Mouse (Mus musculus) spleen, adult 2 months (tissue): ENCODE measurements at regions not wholly inside any gene's neighbourhood (a gene's known extent, or its start where the extent isn't known, plus 50 kb on each side); places are given as distances from the start of the nearest gene placed in this dataset.

Experiments used
- DNase-seq, 2 experiments: peaks; one replicate each; pipeline versions ENCODE4 v3.0.0 to v3.0.0-alpha.2; 2012 to 2021; ENCODE audit warnings: low spot score in 2 of 2, low read depth in 1 of 2
- H3K27ac ChIP-seq: fragments of 200-500 bp; 2 replicates; pipeline ENCODE4 v1.5.1; 2012; ENCODE audit warnings: low read length, inconsistent platforms; ENCODE audit not compliant: insufficient read depth
- H3K27me3 ChIP-seq: fragments of 200-500 bp; 2 replicates; pipeline ENCODE4 v1.6.1; 2012; ENCODE audit warnings: mild to moderate bottlenecking, moderate library complexity, low read length, inconsistent platforms; ENCODE audit not compliant: control insufficient read depth, insufficient read depth
- H3K36me3 ChIP-seq: fragments of 200-500 bp; 2 replicates; pipeline ENCODE4 v1.6.1; 2012; ENCODE audit warnings: mild to moderate bottlenecking, low read length, inconsistent platforms; ENCODE audit not compliant: control insufficient read depth, insufficient read depth
- H3K4me1 ChIP-seq: fragments of 200-500 bp; 2 replicates; pipeline ENCODE4 v1.6.1; 2011; ENCODE audit warnings: inconsistent platforms; ENCODE audit not compliant: control insufficient read depth, insufficient read depth, insufficient read length
- H3K4me3 ChIP-seq: fragments of 200-500 bp; 2 replicates; pipeline ENCODE4 v1.5.1; 2011; ENCODE audit warnings: mild to moderate bottlenecking, inconsistent platforms; ENCODE audit not compliant: insufficient read depth, insufficient read length; ENCODE audit errors: extremely low read depth
- CTCF ChIP-seq: fragments of 200-500 bp; IDR thresholded peaks from 2 replicates; pipeline ENCODE4 v1.5.1; 2011; ENCODE audit warnings: mild to moderate bottlenecking, inconsistent platforms; ENCODE audit not compliant: insufficient read depth, insufficient read length, insufficient replicate concordance; ENCODE audit errors: extremely low read depth
- POLR2A ChIP-seq: fragments of 200-500 bp; IDR thresholded peaks from 2 replicates; pipeline ENCODE4 v1.6.1; 2011; ENCODE audit warnings: low read depth, low read length, inconsistent platforms
- WGBS: fragments of 180-500 bp; shearing (Covaris S2); methylation state at CpG from one replicate; pipeline ENCODE4 v1.1.7; 2018; 5-methylcytosine and 5-hydroxymethylcytosine counted together

- H3K4me1 ChIP-seq = peaks cover 26% of the 10 kb centered on the region; the same call in 1 of the 2 replicates
- H3K27ac ChIP-seq = no peak overlapping the region
- WGBS = 76% methylated on average over 2 of the region's 2 CpGs
- no peaks in the 10 kb centered on the region for H3K36me3 ChIP-seq
- H3K27me3 ChIP-seq = no peaks in the 10 kb centered on the region
- no peak overlapping the region for H3K4me3 ChIP-seq
- no peak for DNase-seq
- TF ChIP-seq POLR2A (no peak), CTCF (no peak)
Observed at GRCm38 (mm10) chr6:54754810-54755209, 61.9 kb upstream of the Znrf2 start.

GRCm38 (mm10) chr6:54757511-54757911 lies 59.2 kb upstream of the Znrf2 start:
- no peaks in the 10 kb centered on the region for H3K27me3 ChIP-seq
- WGBS = 62% methylated on average over 5 of the region's 5 CpGs
- peaks cover 20% of the 10 kb centered on the region; the same call in 1 of the 2 replicates for H3K4me1 ChIP-seq
- DNase-seq = no peak
- peak overlapping the region; percentile 28; the same call in 1 of the 2 replicates for H3K4me3 ChIP-seq
- TF ChIP-seq POLR2A = no peak
- no peak for TF ChIP-seq CTCF
- no peaks in the 10 kb centered on the region for H3K36me3 ChIP-seq
- H3K27ac ChIP-seq = peak overlapping the region; percentile 68

GRCm38 (mm10) chr6:54758112-54758511 lies 58.6 kb upstream of the Znrf2 start:
- Histone ChIP-seq H3K36me3 (no peaks in the 10 kb centered on the region), H3K4me1 (peaks cover 20% of the 10 kb centered on the region; the same call in 1 of the 2 replicates), H3K4me3 (no peak overlapping the region), H3K27me3 (no peaks in the 10 kb centered on the region), H3K27ac (peak overlapping the region; percentile 18; the same call in 1 of the 2 replicates)
- no peak for DNase-seq
- no peak for TF ChIP-seq POLR2A
- no peak for TF ChIP-seq CTCF
- 94% methylated on average over 2 of the region's 2 CpGs for WGBS

DNA sequence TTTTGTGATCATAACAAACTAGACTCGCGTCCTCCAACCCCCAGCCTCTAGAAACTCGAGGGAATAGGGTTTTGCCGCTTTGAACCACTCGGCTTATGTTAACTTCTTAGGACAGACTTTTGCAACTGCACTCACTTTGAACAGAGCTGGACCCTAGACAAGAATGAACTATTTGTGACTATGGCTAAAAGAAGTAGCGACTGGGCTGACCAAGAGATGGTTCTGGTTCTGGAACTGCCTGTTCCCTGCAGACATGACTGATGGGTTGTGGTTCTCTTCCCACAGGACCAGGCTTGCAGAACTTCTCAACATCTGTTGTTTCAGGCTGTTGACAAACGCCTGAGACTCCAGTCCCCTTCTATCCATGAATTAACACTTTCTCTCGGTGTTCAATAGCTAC lies 57.5 kb upstream of the Znrf2 start:
- TF ChIP-seq CTCF = no peak
- no peak for TF ChIP-seq POLR2A
- H3K27ac ChIP-seq = peak overlapping the region; percentile 71
- no peaks in the 10 kb centered on the region for H3K36me3 ChIP-seq
- no peaks in the 10 kb centered on the region for H3K27me3 ChIP-seq
- peaks cover 19% of the 10 kb centered on the region; the same call in 1 of the 2 replicates for H3K4me1 ChIP-seq
- no peak for DNase-seq
- H3K4me3 ChIP-seq = peak overlapping the region; percentile 37
- WGBS = 75% methylated on average over 8 of the region's 8 CpGs

DNA sequence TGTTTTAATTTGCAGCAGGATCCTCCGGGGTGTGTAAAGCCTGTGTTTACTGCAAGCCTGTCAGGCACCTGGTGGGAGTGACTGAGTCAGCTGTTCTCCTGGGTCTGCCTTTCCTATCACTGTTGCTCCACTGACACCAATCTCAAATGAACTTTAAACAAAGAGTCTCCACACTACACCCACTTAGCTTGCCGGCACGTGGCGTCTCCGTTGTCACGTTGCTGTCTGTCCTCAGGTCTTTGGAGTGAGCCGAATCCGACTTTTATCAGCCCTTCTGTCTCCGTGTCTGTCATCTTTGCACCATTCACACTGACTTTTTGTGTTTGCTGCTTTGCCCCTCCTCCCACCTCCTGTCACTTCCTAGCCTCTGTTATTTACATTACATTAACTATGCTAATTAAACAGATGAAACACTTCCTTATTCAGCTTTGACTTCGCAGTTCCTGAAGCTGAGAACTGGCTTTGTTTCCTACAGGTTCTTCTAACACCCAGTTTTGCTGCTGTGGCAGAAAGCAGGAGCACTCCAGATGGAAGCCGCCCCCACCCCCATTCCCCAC lies 56.7 kb upstream of the Znrf2 start:
- TF ChIP-seq POLR2A (peak; percentile 35), CTCF (no peak)
- Histone ChIP-seq H3K4me3 (peak overlapping the region; percentile 54), H3K4me1 (peaks cover 18% of the 10 kb centered on the region), H3K27me3 (no peaks in the 10 kb centered on the region), H3K36me3 (no peaks in the 10 kb centered on the region), H3K27ac (peak overlapping the region; percentile 71)
- 5% methylated on average over 11 of the region's 11 CpGs for WGBS
- peak in 1 of 2 experiments; percentile 56 for DNase-seq

DNA sequence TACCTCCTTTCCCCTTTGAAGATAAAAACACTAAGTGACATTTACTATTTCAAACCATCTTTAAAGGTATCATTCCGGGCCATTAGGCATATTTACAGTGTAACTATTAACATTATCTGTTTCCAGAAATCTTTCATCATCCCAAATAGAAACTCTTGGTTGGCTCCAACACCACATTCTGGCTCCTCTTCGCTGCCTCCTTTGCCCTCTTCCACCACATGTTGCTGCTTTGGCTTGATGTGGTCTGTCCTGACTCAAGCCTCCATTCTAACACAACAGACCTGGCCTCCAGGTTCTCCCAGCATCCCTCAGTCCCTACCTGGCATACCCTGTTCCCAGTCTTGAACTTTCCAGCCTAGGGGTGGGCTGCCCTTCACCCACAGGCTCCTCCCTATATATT lies 56.2 kb upstream of the Znrf2 start:
- WGBS = 57% methylated on average over 2 of the region's 2 CpGs
- no peak for DNase-seq
- H3K27ac ChIP-seq = peak overlapping the region; percentile 74
- no peak overlapping the region for H3K4me3 ChIP-seq
- H3K27me3 ChIP-seq = no peaks in the 10 kb centered on the region
- no peaks in the 10 kb centered on the region for H3K36me3 ChIP-seq
- no peak for TF ChIP-seq POLR2A
- TF ChIP-seq CTCF = no peak
- H3K4me1 ChIP-seq = peaks cover 19% of the 10 kb centered on the region

- 82% methylated on average over 5 of the region's 5 CpGs for WGBS
- Histone ChIP-seq H3K27me3 (no peaks in the 10 kb centered on the region), H3K36me3 (no peaks in the 10 kb centered on the region), H3K27ac (no peak overlapping the region), H3K4me3 (no peak overlapping the region), H3K4me1 (peaks cover 17% of the 10 kb centered on the region)
- TF ChIP-seq POLR2A (no peak), CTCF (no peak)
- no peak for DNase-seq
Observed at GRCm38 (mm10) chr6:54762021-54762420, 54.7 kb upstream of the Znrf2 start.
